Mouse (Mus musculus) small intestine, adult 2 months (tissue): Measurements from ENCODE around the gene Cd200r1.

Source experiments
- CTCF ChIP-seq: fragments of 200-500 bp; IDR thresholded peaks from 2 replicates; pipeline ENCODE4 v1.5.1; 2012; ENCODE audit warnings: low read depth, mild to moderate bottlenecking, control low read depth, inconsistent platforms, low read length, moderate library complexity, mixed read lengths; ENCODE audit not compliant: insufficient replicate concordance, insufficient read length; ENCODE audit errors: extremely low read depth
- POLR2A ChIP-seq: fragments of 200-500 bp; IDR thresholded peaks from 2 replicates; pipeline ENCODE4 v1.6.1; 2012; ENCODE audit warnings: low read depth, mild to moderate bottlenecking, control low read depth, inconsistent platforms, low read length, moderate library complexity

DNA sequence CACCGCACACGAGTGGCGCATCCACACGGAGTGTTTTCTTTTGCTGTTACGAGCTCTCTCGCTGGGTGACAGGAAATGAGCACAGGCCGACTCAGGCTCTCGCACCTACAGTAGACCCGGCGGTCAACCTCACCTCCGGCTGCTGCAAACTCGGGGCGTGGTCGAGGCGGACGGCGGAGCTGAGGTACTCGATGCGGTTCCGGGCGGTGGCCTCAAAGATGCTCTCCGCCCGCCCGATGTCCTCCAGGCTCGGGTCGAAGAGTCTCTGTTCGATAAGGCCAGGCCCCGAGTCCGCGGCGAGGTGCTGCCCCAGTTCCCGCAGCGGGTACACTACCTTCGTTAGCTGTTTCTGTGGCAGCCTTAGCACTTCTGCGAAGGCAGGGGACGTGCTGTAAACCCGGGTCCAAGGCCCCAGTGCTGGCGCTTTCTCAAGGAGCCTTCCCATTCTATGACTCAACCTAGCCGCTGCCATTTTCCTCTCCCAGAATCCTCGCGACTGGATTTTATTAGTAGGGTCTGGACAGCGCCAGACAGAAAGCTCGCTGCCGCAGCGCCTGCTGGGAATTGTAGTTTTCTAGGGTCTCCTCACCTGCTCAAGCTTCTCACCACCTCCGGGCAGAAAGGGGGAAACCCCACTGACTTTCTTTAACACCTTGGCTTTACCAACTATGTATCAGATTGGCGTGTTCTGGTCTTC, 19.5 kb upstream of the Cd200r1 start, which contains the start of gene Gtpbp8:
- no peak for TF ChIP-seq CTCF
- peak; percentile 56; the same call in 1 of the 2 replicates for TF ChIP-seq POLR2A
